Mouse (Mus musculus) frontal cortex, adult (tissue): ENCODE data around the gene Polr1c.

Experiments
- ATAC-seq: cut with Nextera tagmentation; 2 replicates; pipeline ENCODE4 v1.9.2; 2017; ENCODE audit warnings: mild to moderate bottlenecking, moderate library complexity, mixed read lengths; ENCODE audit not compliant: low TSS enrichment

Gene Polr1c

DNA sequence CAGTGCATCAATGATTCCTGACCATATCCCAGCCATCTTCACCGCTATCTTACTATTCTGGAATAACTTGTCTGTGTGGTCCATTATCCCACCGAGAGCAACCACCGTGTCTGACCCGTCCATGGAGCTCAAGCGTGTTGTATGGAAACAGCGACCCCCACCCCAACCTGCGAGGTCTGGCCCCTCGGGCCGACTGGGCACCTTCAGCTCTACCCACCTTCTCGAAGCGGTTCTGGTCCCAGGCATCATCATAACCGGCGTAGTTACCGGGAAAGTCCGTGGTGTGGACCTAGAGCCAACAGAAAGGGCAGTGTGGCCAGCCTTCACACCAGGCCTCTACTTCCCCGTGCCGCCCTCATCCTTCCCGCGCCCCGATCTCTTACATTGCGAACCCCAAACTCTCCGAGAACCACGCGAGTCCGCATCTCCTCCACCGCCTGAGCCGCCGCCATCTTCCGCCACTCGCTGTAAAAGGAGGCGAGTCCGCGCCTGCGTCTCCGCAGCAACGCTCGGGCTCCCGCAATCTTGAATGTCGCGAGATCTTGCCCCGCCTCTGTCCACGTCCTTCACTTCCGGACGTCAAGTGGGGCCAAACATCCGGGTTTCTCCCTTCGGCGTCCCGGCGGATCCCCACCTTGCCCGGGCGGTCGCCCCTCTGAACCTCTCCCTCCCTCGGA is at the start of gene Polr1c, which contains the start of gene Yipf3:
Polr1c (minus strand) TSS at position 543 of the 677 bp plus-strand sequence.
Yipf3 (plus strand) TSS at position 569 of the 677 bp plus-strand sequence.
- ATAC-seq = peak; percentile 88

- ATAC-seq = no peak
Measured at GRCm38 (mm10) chr17:46297028-46297363, 49.1 kb upstream of the Polr1c start.

- no peak for ATAC-seq
Measured at GRCm38 (mm10) chr17:46296601-46297000, 48.7 kb upstream of the Polr1c start.

- no peak for ATAC-seq
Measured at GRCm38 (mm10) chr17:46287678-46288095, 39.8 kb upstream of the Polr1c start.

DNA sequence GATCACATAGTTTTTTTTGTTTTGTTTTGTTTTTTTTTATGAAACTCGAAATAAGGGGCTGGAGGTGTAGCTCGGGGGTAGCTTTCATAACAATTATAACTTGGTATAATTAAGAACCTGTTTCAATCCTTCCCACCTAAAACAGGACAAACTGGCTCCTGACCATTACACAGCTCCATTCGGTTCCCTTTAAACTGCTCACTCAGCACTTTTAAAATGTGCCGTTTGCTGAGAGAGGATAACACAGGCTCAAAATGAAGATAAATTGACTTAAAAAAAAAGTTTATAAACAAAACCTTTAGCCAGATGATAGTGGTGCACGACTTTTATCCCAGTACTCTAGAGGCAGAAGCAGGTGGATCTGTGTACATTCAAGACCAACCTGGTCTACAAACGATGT is 37.6 kb upstream of the Polr1c start:
- ATAC-seq = no peak

DNA sequence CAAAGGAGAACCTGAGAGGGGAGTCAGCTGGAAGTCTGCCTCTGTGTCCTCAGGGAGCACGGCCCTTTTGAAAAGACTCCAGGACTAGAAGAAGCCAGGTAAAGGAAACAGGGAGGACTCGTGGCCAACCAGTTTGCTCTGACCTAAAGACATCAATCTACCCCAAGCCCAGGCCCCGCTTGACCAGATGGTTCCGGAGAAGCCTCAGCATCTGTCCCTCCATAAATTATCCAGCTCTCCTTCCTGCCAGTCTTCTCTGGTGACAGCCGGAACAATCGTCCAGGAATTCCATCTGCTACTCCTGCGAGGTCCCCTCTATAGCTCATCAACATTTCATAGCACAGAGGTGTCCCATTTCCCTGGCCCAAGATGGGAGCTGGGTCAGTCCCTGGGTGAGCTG is 36.8 kb upstream of the Polr1c start:
- ATAC-seq = no peak

GRCm38 (mm10) chr17:46283911-46284310 is 36.1 kb upstream of the Polr1c start:
- ATAC-seq = no peak

GRCm38 (mm10) chr17:46283140-46283539 is 35.3 kb upstream of the Polr1c start:
- ATAC-seq = no peak

GRCm38 (mm10) chr17:46282483-46283123 is 34.7 kb upstream of the Polr1c start, which contains the start of gene Tjap1:
Tjap1 (minus strand) TSS chr17:46283026.
- ATAC-seq = peak; percentile 98

- no peak for ATAC-seq
Measured at GRCm38 (mm10) chr17:46278011-46278765, 30.3 kb upstream of the Polr1c start.

GRCm38 (mm10) chr17:46277586-46277985 is 29.7 kb upstream of the Polr1c start:
- no peak for ATAC-seq

- ATAC-seq = no peak
Measured at GRCm38 (mm10) chr17:46275506-46275905, 27.7 kb upstream of the Polr1c start.

- ATAC-seq = no peak
Measured at GRCm38 (mm10) chr17:46275034-46275433, 27.2 kb upstream of the Polr1c start.

GRCm38 (mm10) chr17:46274465-46274864 is 26.6 kb upstream of the Polr1c start:
- ATAC-seq = no peak

DNA sequence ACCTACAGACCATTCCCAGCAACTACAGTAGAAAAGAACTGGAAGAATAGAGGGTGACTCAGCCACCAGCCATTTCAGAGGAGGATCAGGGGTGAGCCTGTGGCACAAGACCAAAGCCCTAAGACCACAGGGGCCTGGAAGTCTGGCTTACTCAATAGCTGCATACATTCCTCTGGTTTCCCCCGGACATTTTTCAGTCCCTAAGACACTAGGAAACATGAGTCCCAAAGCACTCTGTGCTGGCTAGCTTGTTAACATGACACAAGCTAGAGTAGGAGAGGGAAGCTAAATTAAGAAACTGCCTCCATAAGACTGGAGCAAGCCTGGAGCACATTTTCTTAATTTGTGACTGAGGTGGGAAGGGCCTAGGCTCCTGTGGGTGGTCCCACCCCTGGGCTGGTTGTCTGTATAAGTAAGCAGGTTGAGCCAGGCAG is 26.0 kb upstream of the Polr1c start:
- ATAC-seq = peak; percentile 89

DNA sequence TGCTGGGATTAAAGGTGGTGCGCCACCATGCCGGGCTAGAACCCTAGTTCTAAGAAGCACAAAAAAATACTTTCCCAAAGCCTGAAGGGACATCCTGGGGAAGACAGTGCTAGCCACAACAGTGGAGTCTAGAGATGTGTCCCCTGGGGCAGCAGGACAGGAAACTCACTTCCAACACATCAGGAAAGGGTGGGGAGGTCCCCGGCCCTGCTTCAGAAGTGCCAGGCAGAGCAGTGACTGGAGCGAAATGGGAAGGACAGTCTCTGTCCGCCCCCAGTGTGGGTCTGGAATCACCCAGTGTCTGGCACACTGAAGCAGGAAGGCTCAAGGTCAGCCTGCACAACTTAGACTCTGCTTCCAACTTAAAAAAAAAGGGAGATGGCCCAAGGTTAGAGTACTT is 24.8 kb upstream of the Polr1c start:
- no peak for ATAC-seq

DNA sequence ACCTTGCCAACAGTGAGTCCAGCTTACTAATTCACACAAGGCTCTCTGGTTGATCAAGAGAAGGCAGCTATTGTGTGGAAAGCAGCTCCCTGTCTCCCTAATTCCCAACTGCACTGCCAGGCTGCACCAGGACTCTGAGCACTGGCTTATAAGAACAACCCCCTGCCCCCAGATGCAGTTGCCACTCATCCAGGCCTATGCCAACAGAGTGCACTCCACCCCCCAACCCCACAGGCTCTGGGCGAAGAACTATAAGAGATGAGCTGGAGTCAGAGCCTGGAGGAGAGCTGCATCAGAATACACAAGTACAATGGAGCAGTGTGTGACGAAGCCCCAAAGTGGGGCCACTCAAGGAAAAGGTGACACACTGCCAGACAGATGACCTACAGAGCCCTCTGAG is 24.2 kb upstream of the Polr1c start:
- ATAC-seq = 0 out of 2 replicates have a peak, but pooled peaks have one; percentile 11

- ATAC-seq = no peak
Measured at GRCm38 (mm10) chr17:46269771-46270534, 22.1 kb upstream of the Polr1c start.

DNA sequence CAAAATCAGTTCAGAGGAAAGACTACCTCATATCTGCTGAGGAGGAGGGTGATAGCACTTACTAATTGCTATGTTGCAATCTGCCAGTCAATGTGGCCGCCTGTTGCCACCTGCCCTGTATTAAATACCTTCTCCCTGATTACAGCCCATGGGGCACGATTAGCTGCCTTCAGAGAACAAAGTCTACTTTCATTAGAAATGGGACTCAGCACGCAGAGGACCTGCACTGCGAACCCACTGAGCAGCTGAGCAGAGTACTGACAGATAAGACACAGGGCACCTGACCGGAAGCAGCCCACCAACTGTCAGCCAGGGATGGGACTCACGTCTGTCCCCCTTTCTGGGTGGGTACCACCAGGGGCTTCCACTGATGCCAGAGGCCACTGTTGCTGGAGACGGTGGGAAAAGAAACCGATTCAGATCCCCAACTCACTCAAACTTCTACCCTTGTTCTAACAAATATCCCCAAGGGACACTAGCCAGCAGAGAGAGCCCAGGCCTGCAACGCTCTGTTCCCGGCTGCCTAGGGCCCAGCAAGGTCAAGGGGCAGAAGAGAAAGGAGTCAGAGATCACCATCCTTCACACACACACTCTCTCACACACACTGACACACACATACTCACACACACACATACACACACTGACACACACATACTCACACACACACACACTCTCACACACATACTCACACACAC is 20.3 kb upstream of the Polr1c start:
- ATAC-seq = no peak

DNA sequence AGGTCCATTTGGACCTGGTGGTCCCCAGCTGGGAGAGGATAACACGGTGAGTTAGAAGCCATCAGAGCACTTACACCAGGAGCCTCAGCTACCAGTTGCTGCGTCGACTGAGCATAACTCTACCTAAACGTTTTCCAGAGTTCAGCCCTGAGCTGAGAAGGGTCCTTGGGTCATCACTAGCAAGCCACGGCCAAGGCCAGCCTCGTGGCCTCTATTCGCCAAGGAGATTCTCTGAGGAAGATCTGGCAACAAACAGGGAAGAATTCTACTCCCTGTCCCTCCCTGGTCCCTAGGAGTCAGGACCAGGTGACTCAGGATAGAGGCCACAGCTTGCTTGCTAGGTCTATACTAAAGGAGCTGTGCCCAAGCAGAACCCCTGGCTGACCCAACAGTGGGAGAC is 19.7 kb upstream of the Polr1c start:
- ATAC-seq = no peak

DNA sequence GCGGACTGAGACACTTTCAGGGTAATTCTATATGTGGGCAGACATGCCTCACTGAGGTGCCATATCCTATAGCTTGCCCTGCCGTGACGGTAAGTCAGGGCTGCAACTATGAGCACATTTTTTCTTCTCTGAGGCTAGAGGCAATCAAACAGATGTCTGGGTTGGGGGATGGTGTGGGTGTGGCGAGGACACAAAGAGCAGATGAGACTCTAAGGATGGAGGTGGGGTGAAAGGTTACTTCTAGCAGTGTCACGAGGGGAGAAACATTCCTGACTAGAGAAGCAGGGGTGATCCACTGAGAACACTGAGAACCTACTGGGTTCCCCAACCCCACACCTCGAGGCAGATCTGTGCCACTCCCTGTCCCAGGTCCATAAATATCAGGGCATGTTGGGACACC is 19.1 kb upstream of the Polr1c start:
- ATAC-seq = no peak
